Mouse (Mus musculus) bone marrow macrophage, adult 2 months (primary cell): ENCODE measurements at regions not wholly inside any gene's neighbourhood (a gene's known extent, or its start where the extent isn't known, plus 50 kb on each side); places are given as distances from the start of the nearest gene placed in this dataset.
A peak's percentile ranks its signal among the peaks of the same experiment; 100 is the strongest.

Experiments used
- H3K27ac ChIP-seq: 2 replicates; pipeline ENCODE4 v1.5.1; 2012; ENCODE audit warnings: low read depth, low read length; ENCODE audit not compliant: insufficient read depth
- H3K4me1 ChIP-seq: 2 replicates; pipeline ENCODE4 v1.6.1; 2012; ENCODE audit warnings: low read length; ENCODE audit not compliant: control insufficient read depth, insufficient read depth
- H3K4me3 ChIP-seq: 2 replicates; pipeline ENCODE4 v1.5.1; 2012; ENCODE audit warnings: mild to moderate bottlenecking, low read length, moderate library complexity; ENCODE audit not compliant: insufficient read depth
- CTCF ChIP-seq: IDR thresholded peaks from 2 replicates; pipeline ENCODE4 v1.5.1; 2012; ENCODE audit warnings: low read depth, mild to moderate bottlenecking, low read length, moderate library complexity
- POLR2A ChIP-seq: IDR thresholded peaks from 2 replicates; pipeline ENCODE4 v1.6.1; 2012; ENCODE audit warnings: mild to moderate bottlenecking, low read depth, low read length, borderline replicate concordance

- Histone ChIP-seq H3K27ac (no peak overlapping the region), H3K4me3 (no peak overlapping the region), H3K4me1 (no peaks in the 10 kb centered on the region)
- no peak for TF ChIP-seq CTCF
- TF ChIP-seq POLR2A, result no peak
These were observed 133.2 kb upstream of the Marcks start for GRCm38 (mm10) chr10:37271967-37272366.

DNA sequence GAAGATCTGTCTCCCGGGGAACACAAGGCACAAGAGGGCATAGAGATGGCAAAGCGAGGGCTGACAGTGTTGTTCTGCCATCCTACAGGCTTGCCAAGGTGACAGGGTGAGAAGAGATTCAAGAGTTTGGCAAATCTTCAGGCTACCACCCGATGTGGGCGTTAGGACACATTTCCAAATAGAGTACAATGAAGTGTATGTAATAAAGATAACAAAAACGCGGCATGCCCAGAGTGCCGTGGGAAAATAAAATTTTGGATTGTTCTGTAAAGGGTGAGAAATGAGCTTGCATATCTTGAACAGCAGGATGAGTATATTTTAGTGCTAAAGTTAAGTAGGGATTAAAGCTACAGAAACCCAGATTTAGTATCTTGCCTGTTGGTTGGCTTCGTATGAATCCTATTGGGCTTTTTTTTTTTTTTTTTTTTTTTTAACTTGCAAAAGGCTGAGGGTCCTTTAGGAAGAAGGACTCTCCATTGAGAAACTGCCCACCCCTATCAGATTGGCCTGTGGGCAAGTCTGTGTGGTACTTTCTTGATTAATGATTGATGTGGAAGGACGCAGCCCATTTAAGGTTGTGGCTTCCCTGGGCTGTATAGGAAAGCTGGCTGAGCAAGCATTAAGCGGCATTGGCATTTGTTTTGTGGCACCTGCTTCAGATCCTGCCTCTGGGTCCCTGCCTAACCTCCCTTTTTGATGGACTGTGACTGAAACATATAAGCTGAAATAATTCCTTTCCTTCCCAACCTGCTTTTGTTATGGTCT is 131.7 kb upstream of the Marcks start:
- TF ChIP-seq CTCF, result no peak
- no peak for TF ChIP-seq POLR2A
- Histone ChIP-seq H3K4me1 (no peaks in the 10 kb centered on the region), H3K27ac (no peak overlapping the region), H3K4me3 (no peak overlapping the region)

GRCm38 (mm10) chr10:37266909-37267308 is 128.2 kb upstream of the Marcks start:
- Histone ChIP-seq H3K4me1 (peaks cover 8% of the 10 kb centered on the region), H3K4me3 (no peak overlapping the region), H3K27ac (no peak overlapping the region)
- TF ChIP-seq POLR2A, result no peak
- no peak for TF ChIP-seq CTCF

DNA sequence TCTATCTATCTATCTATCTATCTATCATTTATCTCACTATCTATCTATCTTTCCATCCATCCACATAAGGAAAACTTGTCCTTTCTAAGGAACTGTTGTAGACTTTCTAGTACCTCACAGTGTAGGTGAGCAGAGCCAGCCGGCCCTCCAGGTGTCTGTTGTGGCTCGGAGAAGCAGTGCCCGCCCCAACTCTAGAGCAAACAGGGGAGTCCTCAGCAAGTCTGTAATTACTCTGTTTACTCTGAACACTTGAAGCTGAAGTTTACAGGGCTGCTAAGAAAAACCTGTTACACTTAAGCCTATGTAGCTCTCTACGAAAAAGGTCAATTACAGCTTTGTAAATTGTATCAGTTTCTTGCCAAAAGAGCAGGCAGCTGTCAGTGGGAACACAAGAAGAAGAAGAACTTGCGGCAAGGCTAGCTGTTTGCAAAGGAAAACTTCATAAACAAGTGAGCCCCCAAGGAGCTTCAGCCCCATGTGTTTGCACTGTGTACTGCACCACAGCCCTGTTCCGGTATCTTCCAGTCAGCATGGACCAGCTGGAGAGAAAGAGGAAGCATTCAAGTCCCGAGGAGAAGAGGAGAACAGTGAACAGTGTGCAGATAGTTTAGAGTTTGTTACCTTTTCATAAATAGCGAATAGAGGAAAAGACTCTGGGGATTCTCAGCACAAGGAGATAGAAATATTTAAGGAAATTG is 122.2 kb upstream of the Marcks start:
- no peak overlapping the region for H3K4me3 ChIP-seq
- peaks cover 35% of the 10 kb centered on the region for H3K4me1 ChIP-seq
- TF ChIP-seq CTCF, result no peak
- no peak for TF ChIP-seq POLR2A
- H3K27ac ChIP-seq, result peak overlapping the region; percentile 56

DNA sequence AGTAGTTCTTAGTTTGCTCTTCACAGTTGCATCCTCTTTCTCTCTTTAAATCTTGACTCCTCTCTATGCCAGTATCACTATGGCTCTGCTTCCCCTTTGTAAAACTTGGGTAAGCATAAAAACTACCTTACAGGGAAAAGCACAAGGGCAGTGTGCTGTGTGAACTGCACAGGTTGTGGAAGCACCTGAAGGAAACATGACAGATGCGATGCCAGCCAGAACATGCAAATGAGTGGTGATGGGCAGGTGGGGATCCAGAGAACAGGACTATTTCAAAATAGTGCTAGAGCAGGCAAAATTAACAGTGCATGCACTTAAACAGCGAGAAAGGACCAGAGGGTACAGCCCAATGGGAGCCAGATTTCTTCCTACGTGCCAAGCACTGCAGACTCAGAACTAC is 120.5 kb upstream of the Marcks start:
- peak overlapping the region; percentile 52; the same call in 1 of the 2 replicates for H3K27ac ChIP-seq

DNA sequence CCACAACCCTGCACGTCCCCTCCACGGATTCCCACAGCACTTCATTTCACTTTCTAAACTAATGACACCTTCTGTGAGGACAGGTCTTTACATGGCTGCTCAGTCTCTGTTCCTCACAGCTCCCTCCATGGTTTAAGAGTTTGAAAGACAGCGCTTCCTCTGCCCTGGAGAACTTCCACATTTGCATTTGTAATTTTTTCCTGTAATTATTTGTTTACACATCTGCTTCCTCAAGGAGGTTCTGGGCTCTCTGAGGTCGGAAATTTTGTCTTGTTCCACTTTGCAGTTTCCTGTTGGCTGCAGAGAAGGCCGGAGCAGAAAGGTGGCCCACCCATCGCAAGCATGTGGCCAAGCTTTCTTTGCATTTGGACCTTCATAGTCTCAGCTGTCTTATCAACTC is 118.8 kb upstream of the Marcks start:
- TF ChIP-seq CTCF, result no peak
- TF ChIP-seq POLR2A, result no peak
- H3K4me1 ChIP-seq, result peaks cover 33% of the 10 kb centered on the region
- no peak overlapping the region for H3K4me3 ChIP-seq
- no peak overlapping the region; the same call in 1 of the 2 replicates for H3K27ac ChIP-seq

More for the DNA sequence above, 120.5 kb upstream of the Marcks start:
- Histone ChIP-seq H3K4me3 (no peak overlapping the region), H3K4me1 (peaks cover 35% of the 10 kb centered on the region)
- TF ChIP-seq POLR2A, result no peak
- TF ChIP-seq CTCF, result no peak

DNA sequence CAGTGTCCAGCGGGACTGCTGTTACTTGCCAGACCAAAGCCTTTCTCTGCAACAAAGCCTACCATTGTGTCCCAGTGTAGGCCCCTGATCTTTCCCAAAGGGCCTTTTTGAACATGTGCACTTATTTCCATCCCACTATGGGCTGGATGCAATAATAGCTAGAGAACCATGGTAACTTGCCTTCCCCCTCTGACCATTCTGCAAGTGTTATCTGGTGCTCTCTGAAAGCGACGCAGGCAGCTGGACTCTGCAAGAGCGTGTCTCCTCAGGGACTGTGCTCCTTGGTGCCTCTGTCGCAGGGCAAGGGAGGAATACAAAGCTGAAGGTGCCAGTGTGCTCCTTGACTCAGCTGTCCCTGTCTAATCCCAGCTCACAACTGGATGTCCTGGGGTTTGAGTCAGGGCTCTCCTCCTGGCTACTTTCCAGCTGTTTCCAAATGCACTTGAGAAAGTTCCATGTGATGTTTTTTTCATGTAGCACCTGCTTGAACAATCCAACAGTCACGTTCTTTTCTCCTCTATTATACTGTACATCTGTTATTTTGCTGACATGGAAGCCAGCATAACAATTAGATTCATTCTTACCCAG is 112.3 kb upstream of the Marcks start:
- Histone ChIP-seq H3K4me1 (peaks cover 14% of the 10 kb centered on the region), H3K27ac (no peak overlapping the region), H3K4me3 (no peak overlapping the region)
- TF ChIP-seq POLR2A (no peak), CTCF (no peak)

DNA sequence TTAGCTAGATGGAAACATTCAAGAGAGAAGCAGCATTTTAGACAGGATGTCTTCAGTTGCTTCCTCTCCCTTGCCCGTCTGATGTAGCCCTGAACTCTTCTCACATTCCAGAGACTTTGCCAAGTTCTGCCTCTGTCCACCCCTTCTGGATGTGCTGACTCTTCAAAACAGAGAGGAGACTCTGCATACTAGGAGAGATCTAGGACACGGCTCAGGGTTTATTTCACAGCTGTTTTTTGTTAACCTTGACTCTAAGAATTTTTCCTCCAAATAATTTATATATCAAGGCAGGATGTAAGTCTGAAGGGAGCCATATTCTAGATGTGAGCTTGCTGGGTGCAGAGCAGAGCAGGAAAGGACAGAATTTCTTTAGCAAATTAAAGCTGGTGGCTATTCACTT is 111.4 kb upstream of the Marcks start:
- no peak for TF ChIP-seq POLR2A
- no peak for TF ChIP-seq CTCF
- Histone ChIP-seq H3K4me1 (peaks cover 14% of the 10 kb centered on the region), H3K4me3 (no peak overlapping the region), H3K27ac (no peak overlapping the region)

- Histone ChIP-seq H3K4me1 (peaks cover 14% of the 10 kb centered on the region), H3K27ac (no peak overlapping the region), H3K4me3 (no peak overlapping the region)
- TF ChIP-seq CTCF, result no peak
- TF ChIP-seq POLR2A, result no peak
These were observed 110.8 kb upstream of the Marcks start for GRCm38 (mm10) chr10:37249511-37249910.

DNA sequence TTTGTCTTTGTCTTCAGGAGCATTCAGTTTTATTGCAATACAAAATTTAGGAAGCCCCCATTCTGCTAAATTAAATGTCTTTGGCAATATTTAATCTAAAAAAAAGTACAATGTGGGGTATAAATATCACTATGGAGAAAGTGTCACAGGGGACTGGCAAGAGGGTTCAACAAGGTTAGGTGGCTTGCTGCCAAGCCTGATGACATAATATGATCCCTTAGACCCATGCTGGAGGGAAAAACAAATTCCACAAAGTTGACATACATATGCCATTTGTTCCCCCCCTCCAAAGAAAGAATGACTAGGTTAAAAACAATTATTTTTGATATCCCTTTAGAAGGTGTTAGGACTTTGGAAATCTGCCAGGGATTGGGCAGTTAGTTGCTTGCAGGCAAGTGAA is 108.4 kb upstream of the Marcks start:
- TF ChIP-seq POLR2A (no peak), CTCF (no peak)
- Histone ChIP-seq H3K4me1 (peaks cover 14% of the 10 kb centered on the region), H3K4me3 (no peak overlapping the region), H3K27ac (no peak overlapping the region)
